Mouse (Mus musculus): Measurements from ENCODE around the gene Cerk. TPM values are rescaled to one million over a fixed set of nuclear protein-coding genes. Genes with fewer than 3 reads are reported as not detected.

The Cerk gene
- polyA plus RNA-seq, 1 experiment from 2014 or later = 19.0 TPM

DNA sequence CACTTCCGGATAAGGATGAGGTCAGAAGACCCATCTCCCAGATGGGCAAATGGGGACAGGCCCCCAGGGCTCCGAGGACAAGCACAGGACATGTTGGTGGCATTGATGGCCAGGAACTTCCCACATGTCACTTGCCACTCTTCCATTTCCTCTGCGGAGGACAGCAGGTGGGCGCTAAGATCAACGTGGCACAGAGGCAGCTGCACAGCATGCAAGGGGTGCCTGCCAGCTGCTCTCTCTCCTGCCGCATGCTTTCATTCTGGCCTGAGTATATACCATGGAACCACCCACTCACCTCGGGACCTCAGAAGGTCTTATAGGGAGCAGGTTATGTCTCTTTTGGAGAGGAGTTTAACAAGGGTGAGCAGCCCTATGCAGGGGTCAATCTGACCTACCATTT, 41.4 kb downstream of the Cerk start:
- Histone ChIP-seq H3K9me3 (replicated peaks) (no peaks in the 10 kb centered on the region), H3K4me1 (no peaks in the 10 kb centered on the region), H3K27me3 (no peaks in the 10 kb centered on the region), H3K4me2 (no peak overlapping the region), H3K27ac (no peak overlapping the region), H3K4me3 (no peak overlapping the region), H3K36me3 (ENCODE audit: poor library complexity, severe bottlenecking) (peaks cover 80% of the 10 kb centered on the region), H3K9ac (no peak overlapping the region)
- WGBS = 84% methylated on average over 7 of the region's 7 CpGs
- ATAC-seq = no peak

DNA sequence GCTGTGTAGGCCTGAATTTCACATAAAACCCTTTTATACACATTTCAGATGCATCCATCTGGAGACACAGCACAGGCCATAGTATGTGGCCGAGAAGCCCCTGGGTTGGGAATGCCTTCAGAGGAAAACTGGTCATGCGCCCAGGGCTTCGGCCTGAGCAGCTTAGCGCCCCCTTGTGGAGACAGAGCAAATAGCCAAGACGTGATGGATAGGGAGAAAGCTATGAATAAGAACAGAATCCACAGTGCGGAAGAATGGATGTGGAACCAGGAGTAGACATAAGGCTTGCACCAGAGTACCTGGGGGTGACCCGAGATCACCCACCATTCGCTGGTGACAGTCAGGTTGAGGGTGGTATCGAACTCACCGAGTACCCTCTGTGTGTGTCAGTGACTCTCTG, 45.6 kb downstream of the Cerk start:
- WGBS = 34% methylated on average over 10 of the region's 10 CpGs
- Histone ChIP-seq H3K9ac (no peak overlapping the region), H3K4me2 (no peak overlapping the region), H3K4me3 (no peak overlapping the region), H3K36me3 (ENCODE audit: poor library complexity, severe bottlenecking) (peaks cover 63% of the 10 kb centered on the region), H3K27me3 (no peaks in the 10 kb centered on the region), H3K9me3 (replicated peaks) (no peaks in the 10 kb centered on the region), H3K4me1 (no peaks in the 10 kb centered on the region), H3K27ac (peak overlapping the region; percentile 60; the same call in 1 of the 2 replicates)
- ATAC-seq = peak; percentile 13; the same call in 1 of the 2 replicates

DNA sequence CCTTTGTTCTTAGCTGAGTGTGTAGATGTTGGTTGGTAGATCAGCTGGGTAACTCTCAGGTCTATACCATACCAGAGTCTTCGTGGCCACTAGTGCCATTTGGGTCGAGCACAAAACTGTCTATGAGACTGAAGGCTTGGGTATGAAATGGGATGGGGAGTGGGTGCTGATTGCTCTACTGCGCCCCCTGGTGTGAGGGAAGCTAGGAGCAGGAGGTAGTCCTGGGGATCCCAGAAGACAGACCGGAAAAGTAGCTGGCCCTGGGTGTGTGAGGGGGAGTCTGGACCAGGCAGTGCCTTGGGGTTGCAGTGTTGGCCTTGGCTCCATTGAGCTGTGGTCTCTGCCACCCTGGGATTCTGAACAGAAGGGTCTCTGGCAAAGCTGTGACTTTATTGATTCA, 48.3 kb downstream of the Cerk start:
- Histone ChIP-seq H3K4me3 (no peak overlapping the region), H3K4me2 (no peak overlapping the region), H3K9ac (no peak overlapping the region), H3K9me3 (replicated peaks) (no peaks in the 10 kb centered on the region), H3K27ac (no peak overlapping the region), H3K4me1 (peaks cover 7% of the 10 kb centered on the region; the same call in 1 of the 2 replicates), H3K36me3 (ENCODE audit: poor library complexity, severe bottlenecking) (peaks cover 69% of the 10 kb centered on the region), H3K27me3 (no peaks in the 10 kb centered on the region)
- WGBS = 71% methylated on average over 4 of the region's 4 CpGs
- no peak for ATAC-seq

- Histone ChIP-seq H3K9ac (no peak overlapping the region), H3K9me3 (replicated peaks) (no peaks in the 10 kb centered on the region), H3K4me2 (no peak overlapping the region), H3K27me3 (no peaks in the 10 kb centered on the region), H3K4me3 (no peak overlapping the region), H3K27ac (peak overlapping the region; percentile 52), H3K4me1 (peaks cover 7% of the 10 kb centered on the region; the same call in 1 of the 2 replicates), H3K36me3 (ENCODE audit: poor library complexity, severe bottlenecking) (peaks cover 72% of the 10 kb centered on the region)
- WGBS = 37% methylated on average over 18 of the region's 18 CpGs
- peak; percentile 61 for ATAC-seq
These were observed 50.8 kb downstream of the Cerk start for GRCm38 (mm10) chr15:86134941-86135783.

DNA sequence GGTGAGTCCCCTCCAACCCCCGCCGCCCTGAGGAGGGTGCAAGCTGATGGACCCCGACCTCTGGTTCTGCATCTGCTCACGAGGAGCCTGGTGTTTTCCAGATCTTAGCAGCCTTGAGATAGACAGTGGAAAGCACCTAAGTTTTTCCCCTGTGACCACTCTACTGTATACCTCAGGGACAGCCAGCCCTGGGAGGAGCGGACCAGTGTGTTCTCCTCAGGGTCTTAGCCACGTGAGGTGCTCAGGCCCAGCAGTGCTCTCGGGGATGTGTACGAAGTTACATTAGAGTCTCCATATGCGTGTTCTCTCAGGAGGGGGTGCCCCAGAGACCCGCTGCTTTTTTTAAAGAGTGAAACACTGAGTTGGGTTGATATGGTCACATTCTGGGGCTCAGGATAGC, 55.3 kb downstream of the Cerk start:
- no peak overlapping the region for H3K9ac ChIP-seq
- peaks cover 7% of the 10 kb centered on the region; the same call in 1 of the 2 replicates for H3K4me1 ChIP-seq
- no peak overlapping the region for H3K4me2 ChIP-seq
- H3K27me3 ChIP-seq = no peaks in the 10 kb centered on the region
- no peak overlapping the region for H3K4me3 ChIP-seq
- H3K9me3 ChIP-seq (replicated peaks) = no peaks in the 10 kb centered on the region
- H3K27ac ChIP-seq = no peak overlapping the region
- H3K36me3 ChIP-seq (ENCODE audit: poor library complexity, severe bottlenecking) = peaks cover 90% of the 10 kb centered on the region
- 97% methylated on average over 10 of the region's 10 CpGs for WGBS
- no peak for ATAC-seq

DNA sequence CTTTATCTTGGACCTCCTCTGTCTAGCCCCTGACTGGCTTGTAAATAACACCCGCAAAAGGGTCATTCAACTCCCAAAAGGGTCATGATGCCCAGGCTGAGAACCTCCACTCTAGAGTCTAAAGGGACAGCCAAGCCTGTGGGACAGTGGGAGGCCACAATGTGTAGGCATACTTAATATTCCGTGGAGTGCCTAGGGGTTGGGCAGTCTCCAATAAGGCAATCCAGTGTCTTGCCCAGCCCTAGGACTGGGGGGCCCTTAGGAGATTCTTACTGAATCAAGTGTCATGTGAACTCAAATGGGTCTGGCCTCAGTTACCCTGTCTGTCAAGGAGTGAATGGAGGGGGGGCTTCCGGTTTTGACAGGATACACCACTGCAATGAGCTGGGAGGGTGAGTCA, 56.9 kb downstream of the Cerk start:
- WGBS = 87% methylated on average over 3 of the region's 3 CpGs
- H3K4me3 ChIP-seq = no peak overlapping the region
- H3K27ac ChIP-seq = no peak overlapping the region
- no peaks in the 10 kb centered on the region for H3K9me3 ChIP-seq (replicated peaks)
- H3K27me3 ChIP-seq = no peaks in the 10 kb centered on the region
- peaks cover 92% of the 10 kb centered on the region for H3K36me3 ChIP-seq (ENCODE audit: poor library complexity, severe bottlenecking)
- H3K4me2 ChIP-seq = no peak overlapping the region
- ATAC-seq = no peak
- H3K4me1 ChIP-seq = no peaks in the 10 kb centered on the region
- no peak overlapping the region for H3K9ac ChIP-seq

DNA sequence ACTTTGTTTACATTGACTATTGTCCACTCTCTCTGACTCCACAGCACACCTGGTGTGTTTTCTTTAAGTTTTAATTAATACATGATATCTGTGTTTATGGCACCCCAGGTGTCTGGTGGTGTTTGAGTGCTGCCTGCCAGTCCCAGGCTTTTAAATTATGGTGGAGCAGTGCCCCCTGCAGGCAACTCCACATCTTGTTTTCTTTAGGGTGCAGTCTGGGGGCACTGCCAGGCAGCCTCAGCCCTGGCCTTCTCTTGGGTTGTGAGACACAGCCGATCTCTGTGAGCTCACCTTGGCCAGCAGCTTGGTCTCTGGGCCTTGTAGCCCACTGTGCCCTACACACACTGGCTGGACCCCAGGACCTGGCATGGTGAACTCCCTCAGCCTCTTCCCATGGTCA, 61.6 kb downstream of the Cerk start:
- H3K9ac ChIP-seq = no peak overlapping the region; the same call in 1 of the 2 replicates
- H3K4me2 ChIP-seq = no peak overlapping the region
- no peak overlapping the region for H3K27ac ChIP-seq
- H3K9me3 ChIP-seq (replicated peaks) = no peaks in the 10 kb centered on the region
- H3K4me1 ChIP-seq = no peaks in the 10 kb centered on the region
- H3K4me3 ChIP-seq = no peak overlapping the region
- WGBS = 38% methylated on average over 1 of the region's 1 CpGs
- peak; percentile 57; the same call in 1 of the 2 replicates for ATAC-seq
- no peaks in the 10 kb centered on the region for H3K27me3 ChIP-seq
- H3K36me3 ChIP-seq (ENCODE audit: poor library complexity, severe bottlenecking) = peaks cover 90% of the 10 kb centered on the region

GRCm38 (mm10) chr15:86123409-86123808, 62.5 kb downstream of the Cerk start:
- no peak overlapping the region for H3K9ac ChIP-seq
- WGBS = 95% methylated on average over 4 of the region's 4 CpGs
- H3K9me3 ChIP-seq (replicated peaks) = no peaks in the 10 kb centered on the region
- H3K4me1 ChIP-seq = peaks cover 4% of the 10 kb centered on the region; the same call in 1 of the 2 replicates
- H3K27ac ChIP-seq = no peak overlapping the region
- peaks cover 90% of the 10 kb centered on the region for H3K36me3 ChIP-seq (ENCODE audit: poor library complexity, severe bottlenecking)
- ATAC-seq = no peak
- H3K27me3 ChIP-seq = no peaks in the 10 kb centered on the region
- no peak overlapping the region for H3K4me2 ChIP-seq
- H3K4me3 ChIP-seq = no peak overlapping the region

GRCm38 (mm10) chr15:86122261-86122949, 63.5 kb downstream of the Cerk start:
- Histone ChIP-seq H3K36me3 (ENCODE audit: poor library complexity, severe bottlenecking) (peaks cover 85% of the 10 kb centered on the region), H3K4me3 (no peak overlapping the region), H3K4me2 (no peak overlapping the region), H3K9ac (no peak overlapping the region), H3K27me3 (no peaks in the 10 kb centered on the region), H3K9me3 (replicated peaks) (no peaks in the 10 kb centered on the region), H3K27ac (no peak overlapping the region), H3K4me1 (peaks cover 14% of the 10 kb centered on the region)
- 91% methylated on average over 9 of the region's 9 CpGs for WGBS
- ATAC-seq = no peak

DNA sequence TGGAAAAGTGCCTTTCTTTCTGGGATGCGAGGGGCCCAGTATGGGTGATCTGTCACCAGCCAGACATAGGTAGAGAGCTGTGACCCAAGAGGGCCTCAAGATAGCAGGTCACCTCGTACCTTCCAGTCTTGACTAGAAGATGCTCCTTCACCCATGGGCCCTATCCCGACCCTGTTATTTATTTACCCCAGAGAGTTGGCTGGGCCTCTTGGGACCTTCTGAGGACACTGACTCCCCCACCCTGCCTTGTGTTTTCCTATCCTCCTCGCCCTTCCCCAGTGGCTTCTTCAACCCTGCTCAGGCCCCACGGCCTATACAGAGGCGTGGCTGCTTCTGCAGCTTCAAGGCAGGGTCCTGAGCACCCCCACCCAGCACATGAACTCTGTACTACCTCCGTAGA, 66.8 kb downstream of the Cerk start:
- no peak overlapping the region for H3K4me3 ChIP-seq
- H3K4me2 ChIP-seq = no peak overlapping the region
- H3K9ac ChIP-seq = no peak overlapping the region
- H3K9me3 ChIP-seq (replicated peaks) = no peaks in the 10 kb centered on the region
- no peaks in the 10 kb centered on the region for H3K27me3 ChIP-seq
- peaks cover 59% of the 10 kb centered on the region for H3K36me3 ChIP-seq (ENCODE audit: poor library complexity, severe bottlenecking)
- 94% methylated on average over 7 of the region's 7 CpGs for WGBS
- H3K4me1 ChIP-seq = peaks cover 25% of the 10 kb centered on the region
- H3K27ac ChIP-seq = no peak overlapping the region
- no peak for ATAC-seq

DNA sequence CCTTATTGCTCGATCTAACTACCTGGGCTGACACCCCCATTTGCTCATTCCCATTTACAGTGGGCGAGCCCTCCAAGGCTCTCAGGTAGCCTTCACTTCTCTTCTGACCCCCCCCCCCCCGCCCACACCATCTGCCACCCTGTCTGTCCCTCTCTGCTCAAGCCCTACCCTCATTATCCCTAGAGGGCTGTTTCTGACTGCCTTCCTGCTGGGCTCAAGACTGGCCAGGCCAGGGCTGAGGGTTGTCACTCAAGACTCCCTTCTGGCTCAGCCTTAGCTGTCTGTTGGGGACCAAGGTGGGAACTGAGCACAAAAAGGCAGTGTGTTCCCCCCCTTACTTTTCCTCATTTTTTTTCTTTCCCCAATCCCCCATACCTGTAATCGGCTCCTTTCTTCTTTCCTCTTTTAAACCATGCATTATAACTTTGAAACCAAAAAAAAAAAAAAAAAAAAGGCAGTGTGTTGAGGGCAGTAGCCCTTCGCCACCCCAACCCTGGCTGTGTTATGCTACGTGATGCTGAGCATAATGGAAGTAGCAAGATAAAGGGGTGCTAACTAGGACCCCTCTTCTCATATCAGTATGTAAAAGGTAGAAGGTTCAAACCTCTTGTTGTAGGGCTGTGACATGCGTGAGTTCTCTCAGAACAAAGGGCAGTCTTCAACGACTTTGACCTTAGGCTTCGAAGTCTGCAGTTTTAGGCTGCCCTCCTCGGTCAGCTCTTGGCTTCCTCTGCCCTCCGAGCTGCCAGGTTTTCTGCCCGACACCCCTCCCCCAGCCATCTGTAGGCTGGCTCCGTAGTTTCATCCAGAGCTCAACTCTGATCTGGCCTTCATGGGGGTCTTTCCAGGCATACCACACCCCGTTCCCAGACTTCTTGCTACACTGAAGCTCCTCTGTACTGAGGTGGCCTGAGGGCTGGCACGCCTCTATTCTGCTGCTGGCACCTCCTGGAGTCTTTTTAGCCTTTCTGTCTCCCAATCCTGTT, 68.5 kb downstream of the Cerk start:
- Histone ChIP-seq H3K4me3 (no peak overlapping the region), H3K4me1 (peaks cover 39% of the 10 kb centered on the region), H3K36me3 (ENCODE audit: poor library complexity, severe bottlenecking) (peaks cover 45% of the 10 kb centered on the region), H3K9ac (peak overlapping the region; percentile 30; the same call in 1 of the 2 replicates), H3K4me2 (no peak overlapping the region), H3K27me3 (no peaks in the 10 kb centered on the region), H3K9me3 (replicated peaks) (no peaks in the 10 kb centered on the region), H3K27ac (no peak overlapping the region; the same call in 1 of the 2 replicates)
- WGBS = 68% methylated on average over 14 of the region's 15 CpGs
- no peak for ATAC-seq
